Mouse (Mus musculus): ENCODE data around the gene Slc6a1. TPM values are rescaled to one million over a fixed set of nuclear protein-coding genes. Genes with fewer than 3 reads are reported as not detected.

Slc6a1 gene
- polyA plus RNA-seq, 1 experiment from 2014 or later, result not detected

DNA sequence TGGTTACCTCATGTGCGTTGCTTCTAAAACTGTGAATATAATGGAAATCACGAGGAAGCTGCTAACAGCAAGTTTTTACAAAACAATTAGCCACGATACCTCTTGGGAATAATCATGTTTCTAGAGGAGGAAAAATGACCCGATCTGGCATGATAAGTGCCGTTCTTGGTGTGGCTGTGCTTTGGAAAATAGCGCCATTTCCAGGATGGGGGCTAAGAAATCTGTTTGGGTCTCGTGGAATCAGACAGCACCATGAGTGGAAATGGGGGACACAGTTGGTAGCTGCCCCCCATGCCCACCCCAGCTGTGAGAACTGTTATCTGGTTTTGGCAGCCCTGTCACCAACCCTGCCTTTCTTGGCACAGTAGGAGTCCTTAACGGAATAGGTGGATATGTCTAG, 81.3 kb downstream of the Slc6a1 start:
- Histone ChIP-seq H3K4me3 (ENCODE audit: low read depth, low read length) (no peak overlapping the region), H3K27me3 (replicated peaks; ENCODE audit: control insufficient read depth, insufficient read depth, low read length) (no peaks in the 10 kb centered on the region), H3K36me3 (ENCODE audit: control insufficient read depth, insufficient read depth) (no peaks in the 10 kb centered on the region), H3K27ac (ENCODE audit: low read depth, low read length) (no peak overlapping the region), H3K4me2 (replicated peaks; ENCODE audit: low read depth) (no peak overlapping the region), H3K9me3 (ENCODE audit: control insufficient read depth) (no peaks in the 10 kb centered on the region), H3K4me1 (replicated peaks; ENCODE audit: control insufficient read depth, insufficient read depth, low read length) (no peaks in the 10 kb centered on the region; the same call in 1 of the 2 replicates), H3K9ac (ENCODE audit: low read depth, low read length) (no peak overlapping the region)
- TF ChIP-seq CTCF (IDR thresholded peaks at IDR 0.05; ENCODE audit: low read depth), result no peak
- 85% methylated on average over 8 of the region's 8 CpGs for WGBS
- no peak for ATAC-seq

DNA sequence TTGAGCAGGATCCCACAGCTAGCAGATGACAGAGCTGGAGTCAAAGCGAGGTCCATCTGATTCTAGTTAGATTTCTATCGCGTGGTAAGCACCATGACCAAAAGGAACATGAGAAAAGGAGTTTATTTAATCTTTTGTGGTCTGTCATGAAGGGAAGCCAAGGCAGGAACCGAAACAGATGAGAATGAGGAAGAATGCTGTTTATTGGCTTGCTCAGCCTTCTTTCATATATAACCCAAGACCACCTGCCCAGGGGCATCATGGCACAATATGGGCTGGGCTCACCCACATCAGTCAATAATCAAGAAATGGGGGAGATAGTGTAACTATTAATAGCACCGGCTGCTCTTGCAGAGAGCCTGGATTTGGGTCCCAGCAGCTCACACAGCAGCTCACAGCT, 82.3 kb downstream of the Slc6a1 start:
- TF ChIP-seq CTCF (IDR thresholded peaks at IDR 0.05; ENCODE audit: low read depth), result no peak
- ATAC-seq, result no peak
- WGBS, result 82% methylated on average over 5 of the region's 5 CpGs

DNA sequence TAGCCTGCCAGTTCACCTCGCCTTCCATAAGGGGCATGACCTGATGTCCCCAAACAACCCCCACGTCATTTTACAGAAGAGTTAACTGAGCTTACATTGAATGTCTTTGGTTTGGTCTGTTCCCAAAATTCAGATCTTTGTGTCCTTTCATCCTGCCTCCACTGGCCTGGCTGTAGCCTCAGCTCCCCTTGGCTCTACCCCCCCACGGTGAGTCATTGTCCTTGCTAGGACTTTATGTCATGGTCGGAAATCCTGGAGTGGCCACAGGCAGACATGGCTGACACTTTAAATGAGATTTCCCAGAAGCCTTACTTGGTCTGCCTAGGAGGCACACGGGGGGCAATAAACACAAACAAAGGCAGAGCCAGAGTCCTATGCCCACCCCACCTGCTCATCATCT, 83.8 kb downstream of the Slc6a1 start:
- WGBS, result 71% methylated on average over 5 of the region's 5 CpGs
- ATAC-seq, result no peak
- Histone ChIP-seq H3K4me3 (ENCODE audit: low read depth, low read length) (no peak overlapping the region), H3K4me1 (replicated peaks; ENCODE audit: control insufficient read depth, insufficient read depth, low read length) (no peaks in the 10 kb centered on the region), H3K27ac (ENCODE audit: low read depth, low read length) (no peak overlapping the region), H3K27me3 (replicated peaks; ENCODE audit: control insufficient read depth, insufficient read depth, low read length) (no peaks in the 10 kb centered on the region), H3K9me3 (ENCODE audit: control insufficient read depth) (no peaks in the 10 kb centered on the region), H3K36me3 (ENCODE audit: control insufficient read depth, insufficient read depth) (no peaks in the 10 kb centered on the region), H3K9ac (ENCODE audit: low read depth, low read length) (no peak overlapping the region), H3K4me2 (replicated peaks; ENCODE audit: low read depth) (no peak overlapping the region)
- TF ChIP-seq CTCF (IDR thresholded peaks at IDR 0.05; ENCODE audit: low read depth), result no peak

More for the DNA sequence above, 82.3 kb downstream of the Slc6a1 start:
- Histone ChIP-seq H3K4me2 (replicated peaks; ENCODE audit: low read depth) (no peak overlapping the region), H3K36me3 (ENCODE audit: control insufficient read depth, insufficient read depth) (no peaks in the 10 kb centered on the region), H3K9me3 (ENCODE audit: control insufficient read depth) (no peaks in the 10 kb centered on the region), H3K4me1 (replicated peaks; ENCODE audit: control insufficient read depth, insufficient read depth, low read length) (no peaks in the 10 kb centered on the region; the same call in 1 of the 2 replicates), H3K27ac (ENCODE audit: low read depth, low read length) (no peak overlapping the region), H3K4me3 (ENCODE audit: low read depth, low read length) (no peak overlapping the region), H3K9ac (ENCODE audit: low read depth, low read length) (no peak overlapping the region), H3K27me3 (replicated peaks; ENCODE audit: control insufficient read depth, insufficient read depth, low read length) (no peaks in the 10 kb centered on the region)

Other genes with a start within 250 kb of the Slc6a1 start
- gene Atp2b2, start 240.0 kb upstream of the Slc6a1 start, polyA plus RNA-seq (2015; fragmentation: Nextera tagmentation; extraction: Ambion mirVana), result 0.48 TPM in 2 replicates
- gene Slc6a11, start 151.4 kb upstream of the Slc6a1 start, polyA plus RNA-seq (2015; fragmentation: Nextera tagmentation; extraction: Ambion mirVana), result 0.04 TPM in 1 of 2 replicates, not detected in the other
- 0.46 TPM in 2 replicates for gene Hrh1, start 115.3 kb downstream of the Slc6a1 start, polyA plus RNA-seq (2015; fragmentation: Nextera tagmentation; extraction: Ambion mirVana)